ENCODE assay signal across 8 mouse cellular contexts in the genomic region with DNA sequence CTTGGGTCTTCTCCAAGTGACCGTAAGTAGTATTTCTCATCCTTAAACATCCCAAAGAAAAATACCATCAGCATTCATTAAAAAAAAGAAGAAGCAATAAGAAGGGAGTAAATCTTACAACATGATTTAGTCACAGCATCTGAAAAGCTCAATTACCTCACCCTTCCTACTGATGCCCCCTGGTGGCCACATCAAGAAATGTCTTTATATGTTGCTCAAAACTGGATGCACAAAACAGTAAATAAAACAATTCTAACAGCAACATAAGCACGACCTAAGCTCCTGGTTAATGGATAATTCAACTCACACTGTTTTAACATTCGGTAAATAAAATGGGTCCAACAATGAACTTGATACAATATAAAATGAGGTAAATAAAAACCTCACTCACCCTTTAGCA. TPM values are rescaled to one million over a fixed set of nuclear protein-coding genes. Genes with fewer than 3 reads are reported as not detected.
A peak's percentile ranks its signal among the peaks of the same experiment; 100 is the strongest.
DNase-seq lines count a peak whose midpoint lies in the region; ATAC-seq and TF ChIP-seq lines count a peak whose summit lies in the region.
"Had no signal": no experiment of that assay in that cellular context is flagged by ENCODE, and none has a peak within 500 bp of the region (broad histone marks: within the 10 kb centered on the region; RNA-seq: fewer than 3 reads in every experiment).

No protein-coding gene starts in this region.

- no peak overlapping the region for H3K4me3 ChIP-seq in liver, embryonic 12.5 days
- H3K4me3 ChIP-seq in ES-E14 (ENCODE audit: insufficient read depth in 1 of 2, low read depth in 1 of 2, low read length in 2 of 2, poor library complexity in 1 of 2, severe bottlenecking in 1 of 2) = no peak overlapping the region
- H3K4me3 ChIP-seq in embryonic facial prominence, embryonic 10.5 days = no peak overlapping the region
- H3K4me3 ChIP-seq: megakaryocyte, embryonic 14.5 days had no signal

- intact Hi-C loops in left cerebral cortex, postnatal 14 days (cut with DNase I) = loop anchor here (2.0 kb wide), 1 partner anchor 1507 kb away; no protein-coding TSS in a partner anchor

- no peaks in the 10 kb centered on the region for H3K27me3 ChIP-seq in liver, embryonic 12.5 days (replicated peaks)
- H3K27me3 ChIP-seq in embryonic facial prominence, embryonic 10.5 days (replicated peaks; ENCODE audit: low read depth, poor library complexity, severe bottlenecking) = no peaks in the 10 kb centered on the region
- H3K27me3 ChIP-seq: megakaryocyte, embryonic 14.5 days had no signal

- ATAC-seq in liver, embryonic 12.5 days = no peak

- no peak overlapping the region for H3K4me2 ChIP-seq in liver, embryonic 12.5 days

- peaks cover 55% of the 10 kb centered on the region for H3K36me3 ChIP-seq in liver, embryonic 12.5 days
- peaks cover 2% of the 10 kb centered on the region; the same call in 1 of the 2 replicates for H3K36me3 ChIP-seq in ES-E14 (ENCODE audit: control insufficient read depth, insufficient read depth, low read length, poor library complexity, severe bottlenecking)
- H3K36me3 ChIP-seq in embryonic facial prominence, embryonic 10.5 days (replicated peaks) = peaks cover 92% of the 10 kb centered on the region

- WGBS in liver, embryonic 12.5 days (ENCODE audit: insufficient replicate concordance) = 50% methylated on average over 3 of the region's 3 CpGs
- 69% methylated on average over 3 of the region's 3 CpGs for WGBS in embryonic facial prominence, embryonic 10.5 days

- in situ Hi-C loops in ES-E14 (cut with MboI; ENCODE audit: low sequenced_read_pairs in 2 of 2, unreplicated experiment in 2 of 2) = no loop called here

- H3K4me1 ChIP-seq in liver, embryonic 12.5 days = no peaks in the 10 kb centered on the region
- H3K4me1 ChIP-seq in ES-E14 (ENCODE audit: control insufficient read depth in 2 of 2, insufficient read depth in 2 of 2, low read length in 2 of 2, poor library complexity in 1 of 2) = no peaks in the 10 kb centered on the region
- no peaks in the 10 kb centered on the region for H3K4me1 ChIP-seq in embryonic facial prominence, embryonic 10.5 days

- H3K9me3 ChIP-seq in liver, embryonic 12.5 days (replicated peaks) = no peaks in the 10 kb centered on the region
- H3K9me3 ChIP-seq in ES-E14 (ENCODE audit: control insufficient read depth, insufficient read depth, low read depth, low read length) = no peaks in the 10 kb centered on the region
- no peaks in the 10 kb centered on the region for H3K9me3 ChIP-seq in embryonic facial prominence, embryonic 10.5 days
- H3K9me3 ChIP-seq: megakaryocyte, embryonic 14.5 days had no signal

- H3K27ac ChIP-seq in liver, embryonic 12.5 days = no peak overlapping the region
- no peak overlapping the region for H3K27ac ChIP-seq in ES-E14 (ENCODE audit: insufficient read depth, low read depth, low read length, poor library complexity, severe bottlenecking)
- H3K27ac ChIP-seq in embryonic facial prominence, embryonic 10.5 days (replicated peaks) = no peak overlapping the region

- H3K9ac ChIP-seq in liver, embryonic 12.5 days = no peak overlapping the region
- H3K9ac ChIP-seq in ES-E14 (ENCODE audit: insufficient read depth, low read depth, low read length, poor library complexity, severe bottlenecking) = no peak overlapping the region

- DNase-seq in liver = peak; percentile 61
- peak; percentile 50 for DNase-seq in ES-E14 (ENCODE audit: low read depth, low spot score)
- DNase-seq in adrenal gland, postnatal 10 days = peak; percentile 70
- DNase-seq in embryonic facial prominence, embryonic 10.5 days (ENCODE audit: low spot score) = peak; percentile 48
- DNase-seq in left cerebral cortex, postnatal 14 days (ENCODE audit: low spot score in 2 of 2) = peak; percentile 49 to 58
- DNase-seq in retina, embryonic 14.5 days (ENCODE audit: low spot score) = peak; percentile 74

TF ChIP-seq in ES-E14, 5 proteins besides CTCF, POLR2A, EP300 and RAD21:
- TF ChIP-seq ZNF384 (IDR thresholded peaks at IDR 0.05; ENCODE audit: low read depth, low read length) (no peak), CHD2 (IDR thresholded peaks at IDR 0.05; ENCODE audit: low read depth, low read length) (no peak), HCFC1 (IDR thresholded peaks at IDR 0.05; ENCODE audit: borderline replicate concordance, insufficient read depth, low read length) (no peak), MAFK (IDR thresholded peaks at IDR 0.05; ENCODE audit: insufficient read depth, low read depth, low read length) (no peak), ZC3H11A (IDR thresholded peaks at IDR 0.05; ENCODE audit: borderline replicate concordance, low read depth, low read length) (0 out of 2 replicates have a peak, but pooled peaks have one; percentile 29)

RNA-seq across cellular contexts. Expression of a gene that starts 12.1 kb away (rescaled TPM):
- 11.9 and 13.2 TPM in 2 replicates for polyA plus RNA-seq in liver, embryonic 12.5 days (2016; fragmentation: Nextera tagmentation; extraction: Ambion mirVana)
- 12.4 and 14.5 TPM in 2 replicates for total RNA-seq in ES-E14 (2012; rRNA removed)
- total RNA-seq in adrenal gland, postnatal 10 days (2021) = 10 to 100 TPM; 13.8 to 14.9 TPM
- polyA plus RNA-seq in embryonic facial prominence, embryonic 10.5 days (2016; fragmentation: Nextera tagmentation; extraction: Ambion mirVana) = 19.0 and 19.5 TPM in 2 replicates
- total RNA-seq in left cerebral cortex, postnatal 14 days (2021) = 10 to 100 TPM; 10.2 to 10.4 TPM

RNA-seq across cellular contexts. Expression of a gene that starts 12.8 kb away (rescaled TPM):
- 19.1 and 21.3 TPM in 2 replicates for polyA plus RNA-seq in liver, embryonic 12.5 days (2016; fragmentation: Nextera tagmentation; extraction: Ambion mirVana)
- total RNA-seq in ES-E14 (2012; rRNA removed) = 23.1 and 25.5 TPM in 2 replicates
- 10 to 100 TPM; 15.2 to 20.4 TPM for total RNA-seq in adrenal gland, postnatal 10 days (2021)
- polyA plus RNA-seq in embryonic facial prominence, embryonic 10.5 days (2016; fragmentation: Nextera tagmentation; extraction: Ambion mirVana) = 32.8 and 34.8 TPM in 2 replicates
- total RNA-seq in left cerebral cortex, postnatal 14 days (2021) = 10 to 100 TPM; 19.1 to 21.4 TPM

RNA-seq across cellular contexts. Expression of a gene that starts 16.6 kb away (rescaled TPM):
- polyA plus RNA-seq in liver, embryonic 12.5 days (2016; fragmentation: Nextera tagmentation; extraction: Ambion mirVana) = 11.2 TPM in 2 replicates
- 6.7 and 7.3 TPM in 2 replicates for total RNA-seq in ES-E14 (2012; rRNA removed)
- 1 to 10 TPM; 5.6 to 7.1 TPM for total RNA-seq in adrenal gland, postnatal 10 days (2021)
- 8.6 and 11.0 TPM in 2 replicates for polyA plus RNA-seq in embryonic facial prominence, embryonic 10.5 days (2016; fragmentation: Nextera tagmentation; extraction: Ambion mirVana)
- total RNA-seq in left cerebral cortex, postnatal 14 days (2021) = 10 to 100 TPM; 19.1 to 20.7 TPM
